8 mouse cellular contexts compared by ENCODE assay signal in the genomic region with DNA sequence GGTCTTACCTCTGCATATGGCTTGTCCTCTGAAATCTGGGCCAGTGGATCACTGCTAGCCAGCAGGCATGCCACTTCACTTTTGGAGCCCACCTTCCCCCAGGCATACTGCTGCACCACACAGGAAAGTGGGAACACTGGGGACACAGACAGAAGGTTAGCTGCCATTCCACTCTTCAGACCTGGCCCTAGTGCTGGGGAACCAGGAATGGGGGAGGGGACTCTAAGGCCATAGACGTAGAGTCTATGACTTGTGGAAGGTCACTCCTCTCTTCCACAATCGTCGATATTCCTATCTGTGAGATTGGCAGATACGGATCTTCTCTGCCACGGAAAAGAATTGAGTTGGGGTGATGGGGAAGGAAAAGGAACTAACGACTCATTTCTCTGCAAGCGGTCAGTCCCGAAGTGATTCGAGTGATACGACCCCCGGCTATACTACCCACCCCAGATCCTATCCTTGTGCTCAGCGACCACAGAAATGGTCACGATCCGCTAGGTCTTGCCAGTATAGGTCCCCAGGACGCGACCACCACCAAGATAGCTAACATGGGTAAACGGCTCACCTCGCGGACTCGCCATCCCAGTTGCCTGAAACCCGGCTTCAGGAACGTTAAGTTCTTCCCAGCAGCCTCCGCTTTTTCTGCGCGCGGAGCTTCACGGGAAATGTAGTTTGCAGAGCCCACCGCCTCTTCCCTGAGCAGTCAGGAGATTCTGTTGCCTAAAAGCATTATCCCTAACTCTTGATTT. TPM values are rescaled to one million over a fixed set of nuclear protein-coding genes. Genes with fewer than 3 reads are reported as not detected.
DNase-seq lines count a peak whose midpoint lies in the region; ATAC-seq and TF ChIP-seq lines count a peak whose summit lies in the region.

Gene Mpi, minus strand, starts transcription at position 625 of the 749 bp plus-strand sequence.

- DNase-seq in ES-E14 (ENCODE audit: low read depth, low spot score) = no peak
- peak; percentile 60 for DNase-seq in cerebellum, adult 11-12 months
- peak; percentile 27 for DNase-seq in heart, postnatal 25 days (ENCODE audit: low spot score)
- DNase-seq in layer of hippocampus, adult 18-20 months (ENCODE audit: low spot score in 2 of 2) = peak; percentile 69 to 86
- DNase-seq in ovary, postnatal 10 days (ENCODE audit: low spot score) = peak; percentile 40
- DNase-seq in urinary bladder, adult 2 months (ENCODE audit: low spot score) = no peak

- WGBS in forebrain, embryonic 15.5 days = under 1% methylated on average over 28 of the region's 28 CpGs
- under 1% methylated on average over 28 of the region's 28 CpGs for WGBS in lung, embryonic 15.5 days

- intact Hi-C loops in heart, postnatal 25 days (cut with DNase I) = no loop called here

- peaks cover 6 to 20% of the 10 kb centered on the region in 2 experiments; a peak in 3 of 4 replicates for H3K4me1 ChIP-seq in ES-E14 (ENCODE audit: control insufficient read depth in 2 of 2, insufficient read depth in 2 of 2, low read length in 2 of 2, poor library complexity in 1 of 2)
- H3K4me1 ChIP-seq in forebrain, embryonic 15.5 days = peaks cover 18% of the 10 kb centered on the region
- H3K4me1 ChIP-seq in lung, embryonic 15.5 days = peaks cover 6% of the 10 kb centered on the region; the same call in 1 of the 2 replicates

- H3K4me2 ChIP-seq in forebrain, embryonic 15.5 days (replicated peaks) = peak within 1 kb of the TSS; percentile 59
- peak within 1 kb of the TSS; percentile 63 for H3K4me2 ChIP-seq in lung, embryonic 15.5 days

- H3K4me3 ChIP-seq in ES-E14 (ENCODE audit: insufficient read depth in 1 of 2, low read depth in 1 of 2, low read length in 2 of 2, poor library complexity in 1 of 2, severe bottlenecking in 1 of 2) = peak within 1 kb of the TSS; percentile 71 to 77
- H3K4me3 ChIP-seq in forebrain, embryonic 15.5 days = peak within 1 kb of the TSS; percentile 51
- H3K4me3 ChIP-seq in lung, embryonic 15.5 days = peak within 1 kb of the TSS; percentile 59

- no peaks in the 10 kb centered on the region; the same call in 1 of the 2 replicates for H3K9me3 ChIP-seq in ES-E14 (ENCODE audit: control insufficient read depth, insufficient read depth, low read depth, low read length)
- no peaks in the 10 kb centered on the region for H3K9me3 ChIP-seq in forebrain, embryonic 15.5 days
- no peaks in the 10 kb centered on the region for H3K9me3 ChIP-seq in lung, embryonic 15.5 days

- peak; percentile 61 for ATAC-seq in forebrain, embryonic 15.5 days (replicated peaks)
- no peak; the same call in 1 of the 2 replicates for ATAC-seq in lung, embryonic 15.5 days (ENCODE audit: borderline replicate concordance, extremely low read depth, low FRiP score, low TSS enrichment)

- in situ Hi-C loops in ES-E14 (cut with MboI; ENCODE audit: low sequenced_read_pairs in 2 of 2, unreplicated experiment in 2 of 2) = no loop called here

- peak within 1 kb of the TSS; percentile 69; the same call in 1 of the 2 replicates for H3K9ac ChIP-seq in ES-E14 (ENCODE audit: insufficient read depth, low read depth, low read length, poor library complexity, severe bottlenecking)
- H3K9ac ChIP-seq in forebrain, embryonic 15.5 days (replicated peaks) = peak within 1 kb of the TSS; percentile 58
- H3K9ac ChIP-seq in lung, embryonic 15.5 days = peak within 1 kb of the TSS; percentile 63

- no peak within 1 kb of the TSS for H3K27ac ChIP-seq in ES-E14 (ENCODE audit: insufficient read depth, low read depth, low read length, poor library complexity, severe bottlenecking)
- H3K27ac ChIP-seq in forebrain, embryonic 15.5 days (replicated peaks) = no peak within 1 kb of the TSS
- H3K27ac ChIP-seq in lung, embryonic 15.5 days = no peak within 1 kb of the TSS

- no peaks in the 10 kb centered on the region for H3K27me3 ChIP-seq in forebrain, embryonic 15.5 days
- H3K27me3 ChIP-seq in lung, embryonic 15.5 days = no peaks in the 10 kb centered on the region; the same call in 1 of the 2 replicates

- H3K36me3 ChIP-seq in ES-E14 (ENCODE audit: control insufficient read depth, insufficient read depth, low read length, poor library complexity, severe bottlenecking) = 0 out of 2 replicates have a peak, but pooled peaks cover 3% of the 10 kb centered on the region
- H3K36me3 ChIP-seq in forebrain, embryonic 15.5 days = peaks cover 15% of the 10 kb centered on the region; the same call in 1 of the 2 replicates
- H3K36me3 ChIP-seq in lung, embryonic 15.5 days = peaks cover 22% of the 10 kb centered on the region

TF ChIP-seq in ES-E14, 5 proteins besides CTCF, POLR2A, EP300 and RAD21:
- TF ChIP-seq CHD2 (IDR thresholded peaks at IDR 0.05; ENCODE audit: low read depth, low read length) (no peak), MAFK (IDR thresholded peaks at IDR 0.05; ENCODE audit: insufficient read depth, low read depth, low read length) (no peak), HCFC1 (IDR thresholded peaks at IDR 0.05; ENCODE audit: borderline replicate concordance, insufficient read depth, low read length) (peak; percentile 91), ZC3H11A (IDR thresholded peaks at IDR 0.05; ENCODE audit: borderline replicate concordance, low read depth, low read length) (no peak), ZNF384 (IDR thresholded peaks at IDR 0.05; ENCODE audit: low read depth, low read length) (no peak)

RNA-seq across cellular contexts. Expression of gene Mpi, which starts in this region (rescaled TPM):
- total RNA-seq in ES-E14 (2012; rRNA removed) = 42.3 and 45.2 TPM in 2 replicates
- 62.9 and 69.3 TPM in 2 replicates for polyA plus RNA-seq in forebrain, embryonic 15.5 days (2015; fragmentation: Nextera tagmentation; extraction: Ambion mirVana)
- total RNA-seq in heart, postnatal 25 days (2021) = 100 to 1,000 TPM; 160 to 162 TPM
- 10 to 100 TPM; 68.8 to 70.9 TPM for total RNA-seq in layer of hippocampus, adult 18-20 months (2021)
- polyA plus RNA-seq in lung, embryonic 15.5 days (2015; fragmentation: Nextera tagmentation; extraction: Ambion mirVana) = 39.8 and 46.3 TPM in 2 replicates
- polyA plus RNA-seq in urinary bladder, adult 2 months (2012; rRNA removed) = 21.3 and 22.5 TPM in 2 replicates

Comparison
In these comparisons a context has a peak if more than half of its experiments do, and no peak if none do; other contexts are left out.
1. DNase-seq: peak in cerebellum, adult 11-12 months (single experiment), heart, postnatal 25 days (single experiment), layer of hippocampus, adult 18-20 months (2 of 2) and ovary, postnatal 10 days (single experiment); none in ES-E14 (single experiment) and urinary bladder, adult 2 months (single experiment).
2. Peak in every context shown above with its lines, with median percentiles within 50 percentile points of each other: H3K4me3 ChIP-seq and H3K9ac ChIP-seq.